Mouse (Mus musculus): ENCODE measurements around the gene Igfbpl1. TPM values are rescaled to one million over a fixed set of nuclear protein-coding genes. Genes with fewer than 3 reads are reported as not detected.

The Igfbpl1 gene
- polyA plus RNA-seq, 1 experiment from 2014 or later: not detected

DNA sequence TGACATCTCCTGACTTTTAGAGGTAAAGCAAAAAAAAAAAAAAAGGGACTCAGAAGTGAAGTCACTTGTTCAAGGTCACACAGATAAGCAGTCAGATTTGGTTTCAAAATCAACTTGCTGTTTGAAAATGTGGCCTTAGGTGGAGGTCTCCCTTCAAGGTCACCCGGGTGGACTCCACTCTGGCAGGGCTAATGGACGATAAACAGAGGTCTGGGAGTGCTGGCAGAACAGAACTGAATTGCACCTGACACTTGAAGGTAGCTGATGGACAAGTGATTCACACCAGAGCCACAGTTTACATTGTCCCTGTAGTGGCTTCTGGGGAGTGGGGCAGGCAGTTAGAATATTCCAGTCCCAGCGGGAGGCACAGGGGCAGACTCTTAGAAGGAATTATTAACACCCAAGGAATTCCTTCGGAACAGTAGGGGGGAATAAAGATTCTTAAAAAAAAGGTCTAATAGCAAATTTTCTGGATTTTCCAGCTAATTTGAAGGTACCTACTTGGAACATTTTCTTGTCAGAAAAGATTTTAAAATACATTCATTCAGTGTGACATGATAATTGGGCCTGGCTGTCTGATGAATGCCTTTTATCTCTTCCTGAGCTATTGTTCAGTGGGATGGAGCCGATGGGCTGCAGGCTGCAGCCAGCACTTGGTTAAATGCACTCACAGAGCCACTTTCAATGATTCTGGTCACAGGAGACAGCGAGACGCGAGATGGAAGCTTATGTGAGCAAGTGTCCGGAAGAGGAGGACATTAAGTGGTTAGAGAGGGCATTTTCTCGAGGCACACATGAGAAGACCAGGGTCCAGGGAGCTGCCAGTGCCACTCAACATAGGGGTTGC lies 56.7 kb downstream of the Igfbpl1 start:
- in situ Hi-C loops (cut with MboI; ENCODE audit: low pct_unique_long_range_greater_than_20kb): no loop called here
- TF ChIP-seq CTCF (IDR thresholded peaks at IDR 0.05): no peak
- POLR2A ChIA-PET: no interaction called here
- no peak for ATAC-seq
- no peaks in the 10 kb centered on the region for H3K27me3 ChIP-seq
- CTCF ChIA-PET: interaction anchor here (1.2 to 1.3 kb wide), 2 partner anchors 12 to 351 kb away, joined by 4 read pairs; no protein-coding TSS in a partner anchor
- DNase-seq (ENCODE audit: low read depth, low spot score): no peak

DNA sequence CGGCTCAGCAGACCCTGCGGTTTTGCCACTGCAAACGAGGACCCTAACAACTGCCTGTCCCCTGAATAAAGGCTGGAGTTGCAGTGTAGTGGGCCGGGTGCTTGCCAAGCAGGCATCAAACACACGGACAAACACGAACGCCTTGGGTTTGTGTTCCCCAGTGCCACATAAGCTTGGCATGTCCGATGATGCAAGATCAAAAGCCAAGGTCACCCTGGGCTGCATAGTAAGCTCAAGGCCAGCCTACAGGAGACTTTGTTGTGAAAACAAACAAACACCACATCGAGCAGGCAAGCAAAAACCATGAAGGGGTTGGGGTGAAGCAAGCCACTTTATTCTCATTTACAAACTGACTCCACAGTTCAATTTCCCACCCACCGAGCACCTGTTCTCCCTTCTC lies 57.6 kb downstream of the Igfbpl1 start:
- in situ Hi-C loops (cut with MboI; ENCODE audit: low pct_unique_long_range_greater_than_20kb): no loop called here
- CTCF ChIA-PET: no interaction called here

GRCm38 (mm10) chr4:45767891-45768558 lies 58.7 kb downstream of the Igfbpl1 start:
- no peaks in the 10 kb centered on the region for H3K27me3 ChIP-seq
- no peak for ATAC-seq
- DNase-seq (ENCODE audit: low read depth, low spot score): no peak
- no peak for TF ChIP-seq CTCF (IDR thresholded peaks at IDR 0.05)
- ChIA-PET POLR2A (no interaction called here), CTCF (no interaction called here)
- in situ Hi-C loops (cut with MboI; ENCODE audit: low pct_unique_long_range_greater_than_20kb): no loop called here

More for the DNA sequence above, 57.6 kb downstream of the Igfbpl1 start:
- ATAC-seq (no peak), DNase-seq (ENCODE audit: low read depth, low spot score) (no peak)
- H3K27me3 ChIP-seq: no peaks in the 10 kb centered on the region
- TF ChIP-seq CTCF (IDR thresholded peaks at IDR 0.05): no peak
- POLR2A ChIA-PET: no interaction called here

- no peaks in the 10 kb centered on the region for H3K27me3 ChIP-seq
- DNase-seq (ENCODE audit: low read depth, low spot score) (no peak), ATAC-seq (no peak)
- in situ Hi-C loops (cut with MboI; ENCODE audit: low pct_unique_long_range_greater_than_20kb): no loop called here
- ChIA-PET POLR2A (no interaction called here), CTCF (no interaction called here)
- no peak for TF ChIP-seq CTCF (IDR thresholded peaks at IDR 0.05)
Observed at GRCm38 (mm10) chr4:45766774-45767173, 59.9 kb downstream of the Igfbpl1 start.

DNA sequence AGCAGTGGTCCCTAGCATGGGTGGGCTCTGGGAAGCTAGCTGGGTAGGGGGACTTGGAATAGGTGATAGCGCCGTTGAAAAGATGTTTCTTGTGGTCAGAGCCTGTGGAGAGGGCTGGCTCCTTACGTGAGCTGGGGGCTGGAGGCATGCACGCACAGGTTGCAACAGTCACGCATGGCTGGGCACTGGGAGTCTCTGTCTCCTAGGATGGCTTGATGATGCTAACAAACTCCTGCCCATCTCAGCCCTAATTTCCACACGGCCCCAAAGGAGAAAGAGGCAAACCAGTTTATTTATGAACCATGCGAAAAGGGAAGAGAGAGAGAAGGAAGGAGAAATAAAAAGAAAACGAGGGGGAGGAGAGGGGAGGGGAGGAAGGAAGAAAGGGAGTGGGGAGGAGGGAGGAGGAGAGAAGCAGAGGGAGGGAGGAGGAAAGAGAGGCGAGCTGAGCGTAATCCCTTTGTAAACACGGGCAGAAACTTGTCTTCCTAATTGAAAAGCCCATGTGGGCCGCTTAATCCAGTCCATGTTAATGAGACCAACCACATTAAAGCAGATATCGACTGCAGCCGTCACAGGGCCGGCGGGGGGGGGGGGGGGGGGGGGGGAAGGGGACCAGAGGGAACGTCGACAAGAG lies 61.0 kb downstream of the Igfbpl1 start:
- CTCF ChIA-PET: no interaction called here
- POLR2A ChIA-PET: no interaction called here
- in situ Hi-C loops (cut with MboI; ENCODE audit: low pct_unique_long_range_greater_than_20kb): no loop called here
- no peak for DNase-seq (ENCODE audit: low read depth, low spot score)
- no peaks in the 10 kb centered on the region for H3K27me3 ChIP-seq
- ATAC-seq: no peak
- TF ChIP-seq CTCF (IDR thresholded peaks at IDR 0.05): no peak

- no peaks in the 10 kb centered on the region for H3K27me3 ChIP-seq
- no peak for TF ChIP-seq CTCF (IDR thresholded peaks at IDR 0.05)
- ChIA-PET CTCF (no interaction called here), POLR2A (no interaction called here)
- DNase-seq (ENCODE audit: low read depth, low spot score): no peak
- ATAC-seq: no peak
- in situ Hi-C loops (cut with MboI; ENCODE audit: low pct_unique_long_range_greater_than_20kb): no loop called here
Observed at GRCm38 (mm10) chr4:45765121-45765564, 61.6 kb downstream of the Igfbpl1 start.

DNA sequence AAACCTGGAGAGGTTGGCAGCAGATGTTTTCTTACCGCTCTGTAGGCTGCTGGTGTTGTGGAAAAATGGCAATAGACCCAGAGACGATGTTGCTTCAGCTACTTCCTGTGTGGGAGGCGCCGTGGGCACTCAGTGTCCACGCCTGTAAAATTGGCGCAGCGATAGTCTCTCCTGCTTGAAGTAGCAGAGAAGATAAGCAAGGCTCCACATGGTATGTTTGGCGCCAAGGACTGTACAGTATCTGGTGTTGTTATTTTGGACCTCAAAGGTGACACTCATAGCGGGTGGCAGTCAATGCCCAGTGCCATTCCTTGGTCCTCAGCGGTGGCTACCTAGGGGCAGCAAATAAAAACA lies 62.6 kb downstream of the Igfbpl1 start:
- ATAC-seq (no peak), DNase-seq (ENCODE audit: low read depth, low spot score) (no peak)
- no peak for TF ChIP-seq CTCF (IDR thresholded peaks at IDR 0.05)
- in situ Hi-C loops (cut with MboI; ENCODE audit: low pct_unique_long_range_greater_than_20kb): no loop called here
- ChIA-PET POLR2A (no interaction called here), CTCF (no interaction called here)
- no peaks in the 10 kb centered on the region for H3K27me3 ChIP-seq

DNA sequence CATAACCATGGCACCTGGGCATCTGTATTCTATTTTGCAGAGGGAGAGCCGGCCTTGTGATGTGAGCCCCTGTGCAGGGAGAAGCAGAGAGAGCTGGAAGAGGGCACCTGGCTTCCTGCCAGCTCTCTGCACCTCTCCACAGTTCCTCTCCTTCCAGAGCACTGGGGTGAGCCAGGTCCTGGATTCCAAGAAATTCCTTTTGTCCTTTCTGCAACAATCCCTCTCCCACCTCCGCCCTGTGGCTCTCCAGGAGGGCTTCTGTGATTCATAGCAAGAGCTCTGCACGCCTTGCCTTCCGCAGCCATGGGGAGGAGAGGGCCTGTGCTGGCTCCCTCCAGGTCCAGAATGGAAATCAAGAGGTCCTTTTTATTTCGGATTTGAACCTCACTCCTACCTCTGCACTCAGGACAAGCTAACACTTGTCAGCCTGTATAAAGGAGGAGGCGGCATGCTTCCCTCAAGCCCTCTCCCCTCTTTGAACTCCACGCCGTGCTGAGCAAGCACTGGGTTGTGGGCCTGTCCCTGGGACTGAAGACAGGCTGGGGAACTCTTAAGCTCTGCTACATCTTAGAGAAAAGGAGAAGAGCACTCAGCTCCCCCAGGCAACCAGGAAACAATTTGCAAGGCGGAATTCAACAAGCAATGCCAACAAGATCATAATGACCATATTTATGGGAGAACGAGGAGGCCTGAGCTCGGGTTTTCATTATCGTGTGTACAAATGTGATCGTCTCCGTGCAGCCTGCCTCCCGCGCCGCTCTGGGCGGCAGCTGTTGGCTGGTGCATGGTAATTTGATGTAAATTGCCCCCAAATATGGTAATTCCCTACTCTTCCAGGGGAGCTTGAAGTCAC lies 63.2 kb downstream of the Igfbpl1 start:
- H3K27me3 ChIP-seq: no peaks in the 10 kb centered on the region
- CTCF ChIA-PET: no interaction called here
- DNase-seq (ENCODE audit: low read depth, low spot score) (no peak), ATAC-seq (no peak)
- POLR2A ChIA-PET: no interaction called here
- no peak for TF ChIP-seq CTCF (IDR thresholded peaks at IDR 0.05)
- in situ Hi-C loops (cut with MboI; ENCODE audit: low pct_unique_long_range_greater_than_20kb): no loop called here

DNA sequence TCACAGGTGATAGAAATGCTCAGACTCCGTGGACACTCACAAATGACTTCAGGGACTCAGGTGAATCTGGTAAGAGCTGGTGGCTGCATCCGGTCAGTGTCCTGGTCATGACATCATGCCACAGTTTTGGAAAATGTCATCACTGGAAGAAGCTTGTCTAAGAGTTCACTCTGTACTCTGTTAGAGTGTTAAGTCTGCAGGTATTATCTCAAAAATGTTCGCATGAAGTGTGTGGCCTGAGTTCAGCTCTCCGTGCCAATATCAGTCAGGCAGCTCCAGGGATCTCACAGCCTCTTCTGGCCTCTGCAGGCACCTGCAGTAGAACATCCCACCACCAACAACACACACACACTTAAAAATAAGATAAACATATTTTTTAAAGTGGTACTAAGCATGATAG lies 64.1 kb downstream of the Igfbpl1 start:
- no peaks in the 10 kb centered on the region for H3K27me3 ChIP-seq
- DNase-seq (ENCODE audit: low read depth, low spot score) (no peak), ATAC-seq (no peak)
- in situ Hi-C loops (cut with MboI; ENCODE audit: low pct_unique_long_range_greater_than_20kb): no loop called here
- POLR2A ChIA-PET: no interaction called here
- CTCF ChIA-PET: no interaction called here
- no peak for TF ChIP-seq CTCF (IDR thresholded peaks at IDR 0.05)

Other genes with a start within 250 kb of the Igfbpl1 start
- gene Aldh1b1, start 27.9 kb downstream of the Igfbpl1 start, polyA plus RNA-seq (2021): 0.08 TPM
- 0.47 TPM for gene Stra6l, start 21.7 kb upstream of the Igfbpl1 start, polyA plus RNA-seq (2021)
- gene Ccdc180, start 63.4 kb upstream of the Igfbpl1 start, polyA plus RNA-seq (2021): not detected
- gene Tdrd7, start 138.4 kb upstream of the Igfbpl1 start, polyA plus RNA-seq (2021): 23.2 TPM
- 14.7 TPM for gene Tmod1, start 212.0 kb upstream of the Igfbpl1 start, polyA plus RNA-seq (2021)

Data from Patski (cell line).